Mouse (Mus musculus) forebrain, embryonic 10.5 days (tissue): ENCODE results near the gene Elovl6. TPM values are rescaled to one million over a fixed set of nuclear protein-coding genes. Genes with fewer than 3 reads are reported as not detected.

Experiments used
- DNase-seq: peaks from one replicate; pipeline ENCODE4 v3.0.0-alpha.2; 2017; ENCODE audit warnings: low spot score; ENCODE audit errors: extremely low spot score
- H3K27ac ChIP-seq: fragments of 300-500 bp; sonication (generic); 2 replicates; pipeline ENCODE4 v1.5.1; 2016; ENCODE audit warnings: mild to moderate bottlenecking
- H3K27me3 ChIP-seq: fragments of 300-500 bp; sonication (generic); 2 replicates; pipeline ENCODE4 v1.6.1; 2016; ENCODE audit warnings: mild to moderate bottlenecking; ENCODE audit not compliant: poor library complexity, severe bottlenecking
- H3K36me3 ChIP-seq: fragments of 300-500 bp; sonication (generic); replicated peaks from 2 replicates; pipeline ENCODE4 v1.6.1; 2016; ENCODE audit warnings: mild to moderate bottlenecking, moderate library complexity
- H3K4me1 ChIP-seq: fragments of 300-500 bp; sonication (generic); 2 replicates; pipeline ENCODE4 v1.6.1; 2016
- H3K4me3 ChIP-seq: fragments of 300-500 bp; sonication (generic); 2 replicates; pipeline ENCODE4 v1.5.1; 2016; ENCODE audit warnings: mild to moderate bottlenecking, moderate library complexity
- H3K9me3 ChIP-seq: fragments of 300-500 bp; sonication (generic); 2 replicates; pipeline ENCODE4 v1.6.1; 2016; ENCODE audit warnings: mild to moderate bottlenecking, moderate library complexity
- WGBS: fragments of 180-500 bp; shearing (Covaris S2); methylation state at CpG from one replicate; pipeline ENCODE4 v1.1.7; 2016; 5-methylcytosine and 5-hydroxymethylcytosine counted together
- polyA plus RNA-seq: library from polyadenylated mRNA; unstranded; fragments of >200 nt; fragmentation: Nextera tagmentation; extraction: Ambion mirVana; gene quantifications from 2 replicates; pipeline ENCODE4 v1.2.1, GENCODE M21; 2016

Gene Elovl6
- polyA plus RNA-seq, 1 experiment from 2014 or later: 48.2 TPM

GRCm38 (mm10) chr3:129646781-129647180 lies 114.6 kb downstream of the Elovl6 start:
- Histone ChIP-seq H3K36me3 (no peaks in the 10 kb centered on the region), H3K4me1 (peaks cover 34% of the 10 kb centered on the region), H3K9me3 (no peaks in the 10 kb centered on the region), H3K27me3 (no peaks in the 10 kb centered on the region), H3K27ac (no peak overlapping the region), H3K4me3 (no peak overlapping the region)
- no peak for DNase-seq
- 96% methylated on average over 5 of the region's 5 CpGs for WGBS

- Histone ChIP-seq H3K4me1 (peaks cover 34% of the 10 kb centered on the region), H3K4me3 (no peak overlapping the region), H3K27ac (no peak overlapping the region), H3K27me3 (no peaks in the 10 kb centered on the region), H3K9me3 (no peaks in the 10 kb centered on the region), H3K36me3 (no peaks in the 10 kb centered on the region)
- 85% methylated on average over 10 of the region's 10 CpGs for WGBS
- no peak for DNase-seq
Observed at GRCm38 (mm10) chr3:129647312-129647711, 115.2 kb downstream of the Elovl6 start.

- no peak for DNase-seq
- WGBS: 85% methylated on average over 5 of the region's 5 CpGs
Observed at GRCm38 (mm10) chr3:129648598-129648997, 116.4 kb downstream of the Elovl6 start.

GRCm38 (mm10) chr3:129649586-129650292 lies 117.6 kb downstream of the Elovl6 start:
- 64% methylated on average over 8 of the region's 8 CpGs for WGBS

More at GRCm38 (mm10) chr3:129648598-129648997, 116.4 kb downstream of the Elovl6 start:
- H3K36me3 ChIP-seq: no peaks in the 10 kb centered on the region
- no peaks in the 10 kb centered on the region for H3K9me3 ChIP-seq
- H3K27me3 ChIP-seq: no peaks in the 10 kb centered on the region
- no peak overlapping the region for H3K4me3 ChIP-seq
- no peak overlapping the region for H3K27ac ChIP-seq
- peaks cover 26% of the 10 kb centered on the region for H3K4me1 ChIP-seq

GRCm38 (mm10) chr3:129650293-129650612 lies 118.1 kb downstream of the Elovl6 start:
- no peak overlapping the region for H3K27ac ChIP-seq
- no peak overlapping the region for H3K4me3 ChIP-seq
- H3K9me3 ChIP-seq: no peaks in the 10 kb centered on the region
- peaks cover 26% of the 10 kb centered on the region for H3K4me1 ChIP-seq
- H3K36me3 ChIP-seq: no peaks in the 10 kb centered on the region
- no peaks in the 10 kb centered on the region for H3K27me3 ChIP-seq
- no peak for DNase-seq

More at GRCm38 (mm10) chr3:129649586-129650292, 117.6 kb downstream of the Elovl6 start:
- no peak overlapping the region for H3K4me3 ChIP-seq
- H3K4me1 ChIP-seq: peaks cover 26% of the 10 kb centered on the region
- H3K27ac ChIP-seq: no peak overlapping the region
- H3K27me3 ChIP-seq: no peaks in the 10 kb centered on the region
- H3K9me3 ChIP-seq: no peaks in the 10 kb centered on the region
- no peaks in the 10 kb centered on the region for H3K36me3 ChIP-seq
- DNase-seq: no peak

GRCm38 (mm10) chr3:129650931-129651330 lies 118.8 kb downstream of the Elovl6 start:
- no peak for DNase-seq
- Histone ChIP-seq H3K27me3 (no peaks in the 10 kb centered on the region), H3K9me3 (no peaks in the 10 kb centered on the region), H3K4me3 (no peak overlapping the region), H3K27ac (no peak overlapping the region), H3K4me1 (peaks cover 20% of the 10 kb centered on the region), H3K36me3 (no peaks in the 10 kb centered on the region)
- WGBS: 28% methylated on average over 1 of the region's 1 CpGs

GRCm38 (mm10) chr3:129651765-129652164 lies 119.6 kb downstream of the Elovl6 start:
- Histone ChIP-seq H3K4me3 (no peak overlapping the region), H3K27me3 (no peaks in the 10 kb centered on the region), H3K4me1 (peaks cover 19% of the 10 kb centered on the region), H3K36me3 (no peaks in the 10 kb centered on the region), H3K27ac (no peak overlapping the region), H3K9me3 (no peaks in the 10 kb centered on the region)
- WGBS: 89% methylated on average over 8 of the region's 8 CpGs
- DNase-seq: no peak

- H3K4me1 ChIP-seq: peaks cover 16% of the 10 kb centered on the region
- H3K9me3 ChIP-seq: no peaks in the 10 kb centered on the region
- no peaks in the 10 kb centered on the region for H3K36me3 ChIP-seq
- no peak overlapping the region for H3K4me3 ChIP-seq
- 90% methylated on average over 4 of the region's 4 CpGs for WGBS
- no peaks in the 10 kb centered on the region for H3K27me3 ChIP-seq
- DNase-seq: no peak
- no peak overlapping the region for H3K27ac ChIP-seq
Observed at GRCm38 (mm10) chr3:129652476-129652875, 120.3 kb downstream of the Elovl6 start.

GRCm38 (mm10) chr3:129656540-129656939 lies 124.4 kb downstream of the Elovl6 start:
- DNase-seq: no peak
- H3K9me3 ChIP-seq: no peaks in the 10 kb centered on the region
- H3K27me3 ChIP-seq: no peaks in the 10 kb centered on the region
- H3K4me1 ChIP-seq: no peaks in the 10 kb centered on the region
- no peaks in the 10 kb centered on the region for H3K36me3 ChIP-seq
- no peak overlapping the region for H3K27ac ChIP-seq
- WGBS: 80% methylated on average over 4 of the region's 4 CpGs
- no peak overlapping the region for H3K4me3 ChIP-seq

GRCm38 (mm10) chr3:129657222-129657621 lies 125.1 kb downstream of the Elovl6 start:
- WGBS: 91% methylated on average over 9 of the region's 9 CpGs

GRCm38 (mm10) chr3:129657775-129658174 lies 125.6 kb downstream of the Elovl6 start:
- no peaks in the 10 kb centered on the region for H3K9me3 ChIP-seq
- H3K4me1 ChIP-seq: no peaks in the 10 kb centered on the region
- no peak for DNase-seq
- no peaks in the 10 kb centered on the region for H3K36me3 ChIP-seq
- H3K27me3 ChIP-seq: no peaks in the 10 kb centered on the region
- WGBS: 93% methylated on average over 11 of the region's 11 CpGs
- no peak overlapping the region for H3K4me3 ChIP-seq
- H3K27ac ChIP-seq: no peak overlapping the region

More at GRCm38 (mm10) chr3:129657222-129657621, 125.1 kb downstream of the Elovl6 start:
- Histone ChIP-seq H3K4me3 (no peak overlapping the region), H3K36me3 (no peaks in the 10 kb centered on the region), H3K27ac (no peak overlapping the region), H3K27me3 (no peaks in the 10 kb centered on the region), H3K4me1 (no peaks in the 10 kb centered on the region), H3K9me3 (no peaks in the 10 kb centered on the region)
- no peak for DNase-seq

- Histone ChIP-seq H3K4me3 (no peak overlapping the region), H3K27ac (no peak overlapping the region), H3K4me1 (no peaks in the 10 kb centered on the region), H3K9me3 (no peaks in the 10 kb centered on the region), H3K27me3 (no peaks in the 10 kb centered on the region), H3K36me3 (no peaks in the 10 kb centered on the region)
- no peak for DNase-seq
- WGBS: 96% methylated on average over 7 of the region's 7 CpGs
Observed at GRCm38 (mm10) chr3:129658776-129659175, 126.6 kb downstream of the Elovl6 start.

- DNase-seq: no peak
- Histone ChIP-seq H3K27ac (no peak overlapping the region), H3K27me3 (no peaks in the 10 kb centered on the region), H3K4me3 (no peak overlapping the region), H3K9me3 (no peaks in the 10 kb centered on the region; the same call in 1 of the 2 replicates), H3K4me1 (no peaks in the 10 kb centered on the region), H3K36me3 (no peaks in the 10 kb centered on the region)
- 87% methylated on average over 1 of the region's 2 CpGs for WGBS
Observed at GRCm38 (mm10) chr3:129663906-129664305, 131.8 kb downstream of the Elovl6 start.

- H3K9me3 ChIP-seq: no peaks in the 10 kb centered on the region
- DNase-seq: no peak
- no peak overlapping the region for H3K27ac ChIP-seq
- no peak overlapping the region for H3K4me3 ChIP-seq
- H3K27me3 ChIP-seq: no peaks in the 10 kb centered on the region
- WGBS: 96% methylated on average over 7 of the region's 7 CpGs
- H3K36me3 ChIP-seq: no peaks in the 10 kb centered on the region
- H3K4me1 ChIP-seq: no peaks in the 10 kb centered on the region
Observed at GRCm38 (mm10) chr3:129675923-129676322, 143.8 kb downstream of the Elovl6 start.
